Mouse (Mus musculus): ENCODE data around the gene Eif3d. TPM values are rescaled to one million over a fixed set of nuclear protein-coding genes. Genes with fewer than 3 reads are reported as not detected.

Eif3d gene
- polyA plus RNA-seq, 1 experiment = 357 TPM

DNA sequence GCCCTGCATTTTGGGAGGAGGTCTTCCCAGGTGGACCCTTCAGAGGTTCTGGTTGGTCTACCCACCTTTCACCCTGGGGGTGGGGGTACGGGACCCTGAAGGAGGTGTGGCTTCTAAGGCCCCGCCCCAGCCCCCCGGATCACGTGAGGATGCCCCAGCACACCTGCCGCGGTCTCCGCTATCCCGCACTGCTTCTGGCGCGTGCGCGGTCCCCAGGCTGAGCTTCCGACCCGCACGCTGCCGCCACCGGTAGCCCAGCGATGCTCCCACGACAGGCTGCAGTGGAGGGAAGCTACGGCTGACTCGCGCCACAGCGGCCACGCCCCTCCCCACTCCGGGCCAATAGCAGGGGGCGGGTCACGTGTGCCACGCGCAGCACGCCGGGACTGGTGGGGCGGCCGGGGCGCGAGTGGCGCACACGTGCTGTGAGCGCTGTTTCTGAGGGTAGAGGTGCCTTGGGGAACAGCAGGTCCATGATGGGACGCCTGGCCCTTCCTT lies 14.2 kb downstream of the Eif3d start, which contains the start of gene Foxred2:
Gene Foxred2 (minus strand): TSS at position 319 of the 498 bp plus-strand sequence.
- Histone ChIP-seq H3K36me3 (ENCODE audit: control insufficient read depth, insufficient read depth, low read length, poor library complexity, severe bottlenecking) (peaks cover 28% of the 10 kb centered on the region), H3K4me1 (ENCODE audit: control insufficient read depth, insufficient read depth, low read length) (peaks cover 2% of the 10 kb centered on the region), H3K9me3 (replicated peaks; ENCODE audit: control insufficient read depth, insufficient read depth, low read length, poor library complexity, severe bottlenecking) (no peaks in the 10 kb centered on the region), H3K27ac (ENCODE audit: insufficient read depth, low read length) (0 out of 2 replicates have a peak within 1 kb of the TSS, but pooled peaks have one; percentile 9), H3K27me3 (ENCODE audit: control insufficient read depth, insufficient read depth, low read length, poor library complexity, severe bottlenecking) (no peaks in the 10 kb centered on the region), H3K4me3 (ENCODE audit: low read depth, low read length) (peak within 1 kb of the TSS; percentile 56), H3K9ac (ENCODE audit: low read depth, poor library complexity, severe bottlenecking) (peak within 1 kb of the TSS; percentile 67)
- 0 out of 2 replicates have a peak, but pooled peaks have one; percentile 7 for TF ChIP-seq EP300 (IDR thresholded peaks at IDR 0.05; ENCODE audit: insufficient read depth, low read depth, low read length)
- peak; percentile 38 for TF ChIP-seq POLR2A (IDR thresholded peaks at IDR 0.05; ENCODE audit: insufficient read depth, low read length)
- no peak for TF ChIP-seq CTCF (IDR thresholded peaks at IDR 0.05; ENCODE audit: low read depth, low read length)

DNA sequence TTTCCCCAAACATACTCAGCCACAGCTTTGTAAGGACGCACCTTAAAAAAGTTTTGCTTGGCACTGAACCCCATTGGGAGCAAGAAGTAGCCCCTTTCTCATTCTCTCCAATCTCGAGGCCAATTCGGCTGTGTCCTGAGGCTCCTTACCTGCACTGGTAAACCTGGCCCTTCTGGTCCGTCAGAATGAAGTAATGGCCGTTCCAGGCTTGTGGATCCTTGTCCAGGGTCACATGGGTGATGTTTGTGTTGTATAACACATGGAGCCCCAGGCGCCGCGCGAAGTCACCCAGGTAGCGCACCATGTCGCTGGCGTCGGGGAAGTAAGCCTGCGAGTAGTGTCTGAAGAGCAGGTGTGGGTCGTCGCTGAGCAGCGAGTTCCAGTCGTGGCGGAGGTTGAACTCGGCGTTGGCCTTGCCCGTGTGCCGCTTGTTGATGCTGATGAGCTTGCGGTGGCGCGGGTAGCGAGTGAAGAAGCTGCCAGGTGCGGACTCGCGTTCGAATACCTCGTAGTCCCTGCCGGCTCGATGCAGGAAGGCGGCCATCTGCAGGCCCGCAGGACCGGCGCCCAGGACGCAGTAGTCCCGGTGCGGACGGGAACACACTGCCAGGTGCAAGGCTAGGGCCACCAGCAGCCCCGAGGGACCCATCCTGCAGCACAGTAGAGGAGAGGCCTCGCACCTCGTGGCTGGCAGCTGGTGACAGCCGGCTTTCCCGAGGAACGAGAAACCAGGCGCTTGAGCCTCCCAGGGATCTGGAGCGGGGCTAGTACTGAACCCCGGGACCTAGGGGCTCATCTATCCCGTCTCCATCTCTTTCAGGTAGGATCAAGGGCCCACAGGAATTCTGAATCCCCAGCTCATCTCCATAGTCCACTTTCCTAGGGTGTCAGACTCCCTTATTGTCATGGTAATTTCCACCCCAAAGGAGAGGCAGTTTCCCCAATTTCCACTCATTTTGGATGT lies 14.9 kb downstream of the Eif3d start:
- peaks cover 21% of the 10 kb centered on the region for H3K36me3 ChIP-seq (ENCODE audit: control insufficient read depth, insufficient read depth, low read length, poor library complexity, severe bottlenecking)
- H3K9me3 ChIP-seq (replicated peaks; ENCODE audit: control insufficient read depth, insufficient read depth, low read length, poor library complexity, severe bottlenecking) = no peaks in the 10 kb centered on the region
- peak overlapping the region; percentile 67 for H3K9ac ChIP-seq (ENCODE audit: low read depth, poor library complexity, severe bottlenecking)
- no peaks in the 10 kb centered on the region for H3K27me3 ChIP-seq (ENCODE audit: control insufficient read depth, insufficient read depth, low read length, poor library complexity, severe bottlenecking)
- peaks cover 2% of the 10 kb centered on the region for H3K4me1 ChIP-seq (ENCODE audit: control insufficient read depth, insufficient read depth, low read length)
- peak overlapping the region; percentile 56 for H3K4me3 ChIP-seq (ENCODE audit: low read depth, low read length)
- no peak overlapping the region for H3K27ac ChIP-seq (ENCODE audit: insufficient read depth, low read length)
- no peak for TF ChIP-seq EP300 (IDR thresholded peaks at IDR 0.05; ENCODE audit: insufficient read depth, low read depth, low read length)
- no peak for TF ChIP-seq CTCF (IDR thresholded peaks at IDR 0.05; ENCODE audit: low read depth, low read length)
- TF ChIP-seq POLR2A (IDR thresholded peaks at IDR 0.05; ENCODE audit: insufficient read depth, low read length) = no peak

DNA sequence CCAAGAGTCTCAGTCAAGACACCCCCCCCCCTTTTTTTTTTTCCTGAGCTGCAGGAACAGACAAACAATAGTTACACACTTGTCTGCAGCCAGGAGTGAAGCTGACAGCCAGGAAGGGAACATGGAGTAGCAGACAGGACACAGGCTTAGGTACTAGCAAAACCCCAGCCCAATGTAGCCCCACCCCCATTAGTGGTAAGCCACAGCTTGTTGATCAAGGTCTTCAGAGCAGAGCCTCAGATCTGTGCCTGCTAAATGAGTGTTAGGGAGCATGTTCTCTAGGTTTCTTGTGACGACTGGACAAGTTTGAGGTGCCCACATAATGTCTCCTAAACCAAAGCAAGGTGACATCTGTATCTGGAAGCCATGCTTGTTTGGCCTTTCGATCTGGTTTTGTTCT lies 16.3 kb downstream of the Eif3d start:
- H3K27me3 ChIP-seq (ENCODE audit: control insufficient read depth, insufficient read depth, low read length, poor library complexity, severe bottlenecking) = no peaks in the 10 kb centered on the region
- no peak overlapping the region for H3K27ac ChIP-seq (ENCODE audit: insufficient read depth, low read length)
- H3K9ac ChIP-seq (ENCODE audit: low read depth, poor library complexity, severe bottlenecking) = no peak overlapping the region
- TF ChIP-seq POLR2A (IDR thresholded peaks at IDR 0.05; ENCODE audit: insufficient read depth, low read length) (no peak), EP300 (IDR thresholded peaks at IDR 0.05; ENCODE audit: insufficient read depth, low read depth, low read length) (no peak), CTCF (IDR thresholded peaks at IDR 0.05; ENCODE audit: low read depth, low read length) (no peak)
- H3K36me3 ChIP-seq (ENCODE audit: control insufficient read depth, insufficient read depth, low read length, poor library complexity, severe bottlenecking) = peaks cover 8% of the 10 kb centered on the region
- H3K9me3 ChIP-seq (replicated peaks; ENCODE audit: control insufficient read depth, insufficient read depth, low read length, poor library complexity, severe bottlenecking) = no peaks in the 10 kb centered on the region
- H3K4me1 ChIP-seq (ENCODE audit: control insufficient read depth, insufficient read depth, low read length) = peaks cover 2% of the 10 kb centered on the region
- H3K4me3 ChIP-seq (ENCODE audit: low read depth, low read length) = no peak overlapping the region

GRCm38 (mm10) chr15:77952921-77953320 lies 17.7 kb downstream of the Eif3d start:
- Histone ChIP-seq H3K9me3 (replicated peaks; ENCODE audit: control insufficient read depth, insufficient read depth, low read length, poor library complexity, severe bottlenecking) (no peaks in the 10 kb centered on the region), H3K36me3 (ENCODE audit: control insufficient read depth, insufficient read depth, low read length, poor library complexity, severe bottlenecking) (no peaks in the 10 kb centered on the region), H3K27ac (ENCODE audit: insufficient read depth, low read length) (no peak overlapping the region), H3K4me3 (ENCODE audit: low read depth, low read length) (no peak overlapping the region), H3K4me1 (ENCODE audit: control insufficient read depth, insufficient read depth, low read length) (peaks cover 2% of the 10 kb centered on the region), H3K9ac (ENCODE audit: low read depth, poor library complexity, severe bottlenecking) (no peak overlapping the region), H3K27me3 (ENCODE audit: control insufficient read depth, insufficient read depth, low read length, poor library complexity, severe bottlenecking) (no peaks in the 10 kb centered on the region)
- TF ChIP-seq CTCF (IDR thresholded peaks at IDR 0.05; ENCODE audit: low read depth, low read length) (no peak), POLR2A (IDR thresholded peaks at IDR 0.05; ENCODE audit: insufficient read depth, low read length) (no peak), EP300 (IDR thresholded peaks at IDR 0.05; ENCODE audit: insufficient read depth, low read depth, low read length) (no peak)

DNA sequence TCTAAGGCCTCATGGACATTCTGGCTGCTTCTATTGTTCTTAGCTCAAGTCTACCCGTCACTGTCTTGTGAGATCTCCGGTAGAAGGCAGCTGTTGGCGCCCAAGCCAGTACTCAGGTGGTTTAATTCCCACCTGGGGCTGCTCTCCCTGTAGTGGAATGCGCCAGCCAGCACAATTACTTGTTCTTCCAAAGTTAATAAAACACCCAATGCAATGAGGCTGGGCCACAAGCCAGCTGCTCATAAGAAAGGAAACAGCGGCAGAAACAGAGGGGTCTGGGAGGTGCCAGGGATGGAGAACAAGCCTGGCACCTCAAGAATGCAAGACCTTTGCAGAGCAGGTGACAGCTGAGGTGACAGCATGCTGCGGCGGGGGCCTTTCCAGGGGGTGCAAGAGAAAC lies 21.6 kb downstream of the Eif3d start:
- Histone ChIP-seq H3K9me3 (replicated peaks; ENCODE audit: control insufficient read depth, insufficient read depth, low read length, poor library complexity, severe bottlenecking) (no peaks in the 10 kb centered on the region), H3K9ac (ENCODE audit: low read depth, poor library complexity, severe bottlenecking) (no peak overlapping the region), H3K36me3 (ENCODE audit: control insufficient read depth, insufficient read depth, low read length, poor library complexity, severe bottlenecking) (0 out of 2 replicates have a peak, but pooled peaks cover 2% of the 10 kb centered on the region), H3K4me3 (ENCODE audit: low read depth, low read length) (no peak overlapping the region), H3K4me1 (ENCODE audit: control insufficient read depth, insufficient read depth, low read length) (no peaks in the 10 kb centered on the region), H3K27me3 (ENCODE audit: control insufficient read depth, insufficient read depth, low read length, poor library complexity, severe bottlenecking) (no peaks in the 10 kb centered on the region), H3K27ac (ENCODE audit: insufficient read depth, low read length) (no peak overlapping the region)
- no peak for TF ChIP-seq POLR2A (IDR thresholded peaks at IDR 0.05; ENCODE audit: insufficient read depth, low read length)
- no peak for TF ChIP-seq EP300 (IDR thresholded peaks at IDR 0.05; ENCODE audit: insufficient read depth, low read depth, low read length)
- TF ChIP-seq CTCF (IDR thresholded peaks at IDR 0.05; ENCODE audit: low read depth, low read length) = no peak

Measured in ES-Bruce4 (cell line).